Mouse (Mus musculus): ENCODE measurements around the gene Ap4s1. TPM values are rescaled to one million over a fixed set of nuclear protein-coding genes. Genes with fewer than 3 reads are reported as not detected.

The Ap4s1 gene
- polyA plus RNA-seq, 2 experiments: 18.5 to 32.8 TPM

GRCm38 (mm10) chr12:51694096-51694495 lies 3.3 kb downstream of the Ap4s1 start:
- H3K9ac ChIP-seq (ENCODE audit: low read depth, low read length, severe bottlenecking): no peak overlapping the region
- ATAC-seq (ENCODE audit: low FRiP score, low read depth): no peak
- no peaks in the 10 kb centered on the region for H3K36me3 ChIP-seq (ENCODE audit: control insufficient read depth, insufficient read depth, low read length)
- no peaks in the 10 kb centered on the region for H3K27me3 ChIP-seq (ENCODE audit: control insufficient read depth, insufficient read depth, low read length)
- no peak overlapping the region for H3K4me2 ChIP-seq (replicated peaks; ENCODE audit: low read depth, low read length, severe bottlenecking)
- H3K27ac ChIP-seq (replicated peaks; ENCODE audit: low read depth, low read length): no peak overlapping the region
- H3K9me3 ChIP-seq (ENCODE audit: control insufficient read depth, low read length): no peaks in the 10 kb centered on the region
- H3K4me1 ChIP-seq (ENCODE audit: control insufficient read depth, insufficient read depth, low read length): peaks cover 9% of the 10 kb centered on the region
- no peak overlapping the region for H3K4me3 ChIP-seq (replicated peaks; ENCODE audit: low read length)
- DNase-seq (ENCODE audit: low spot score): no peak
- TF ChIP-seq POLR2A (IDR thresholded peaks at IDR 0.05; ENCODE audit: borderline replicate concordance, extremely low read depth, insufficient read depth, insufficient read length): no peak

GRCm38 (mm10) chr12:51694966-51695365 lies 4.1 kb downstream of the Ap4s1 start:
- Histone ChIP-seq H3K27ac (replicated peaks; ENCODE audit: low read depth, low read length) (no peak overlapping the region), H3K4me1 (ENCODE audit: control insufficient read depth, insufficient read depth, low read length) (peaks cover 3% of the 10 kb centered on the region; the same call in 1 of the 2 replicates), H3K36me3 (ENCODE audit: control insufficient read depth, insufficient read depth, low read length) (no peaks in the 10 kb centered on the region), H3K4me2 (replicated peaks; ENCODE audit: low read depth, low read length, severe bottlenecking) (no peak overlapping the region), H3K4me3 (replicated peaks; ENCODE audit: low read length) (no peak overlapping the region), H3K9ac (ENCODE audit: low read depth, low read length, severe bottlenecking) (no peak overlapping the region), H3K9me3 (ENCODE audit: control insufficient read depth, low read length) (no peaks in the 10 kb centered on the region), H3K27me3 (ENCODE audit: control insufficient read depth, insufficient read depth, low read length) (no peaks in the 10 kb centered on the region)
- no peak for DNase-seq (ENCODE audit: low spot score)
- ATAC-seq (ENCODE audit: low FRiP score, low read depth): no peak
- no peak for TF ChIP-seq POLR2A (IDR thresholded peaks at IDR 0.05; ENCODE audit: borderline replicate concordance, extremely low read depth, insufficient read depth, insufficient read length)
- WGBS: 73% methylated on average over 1 of the region's 1 CpGs

- H3K9me3 ChIP-seq (ENCODE audit: control insufficient read depth, low read length): no peaks in the 10 kb centered on the region
- DNase-seq (ENCODE audit: low spot score): no peak
- no peak for ATAC-seq (ENCODE audit: low FRiP score, low read depth)
- H3K4me1 ChIP-seq (ENCODE audit: control insufficient read depth, insufficient read depth, low read length): 0 out of 2 replicates have a peak, but pooled peaks cover 3% of the 10 kb centered on the region
- 85% methylated on average over 2 of the region's 2 CpGs for whole genome bisulfite sequencing
- H3K9ac ChIP-seq (ENCODE audit: low read depth, low read length, severe bottlenecking): no peak overlapping the region
- H3K4me2 ChIP-seq (replicated peaks; ENCODE audit: low read depth, low read length, severe bottlenecking): no peak overlapping the region
- no peak for TF ChIP-seq POLR2A (IDR thresholded peaks at IDR 0.05; ENCODE audit: borderline replicate concordance, extremely low read depth, insufficient read depth, insufficient read length)
- H3K4me3 ChIP-seq (replicated peaks; ENCODE audit: low read length): no peak overlapping the region
- no peaks in the 10 kb centered on the region for H3K36me3 ChIP-seq (ENCODE audit: control insufficient read depth, insufficient read depth, low read length)
- no peaks in the 10 kb centered on the region for H3K27me3 ChIP-seq (ENCODE audit: control insufficient read depth, insufficient read depth, low read length)
- no peak overlapping the region for H3K27ac ChIP-seq (replicated peaks; ENCODE audit: low read depth, low read length)
Measured at GRCm38 (mm10) chr12:51696157-51696556, 5.3 kb downstream of the Ap4s1 start.

- DNase-seq (ENCODE audit: low spot score) (no peak), ATAC-seq (ENCODE audit: low FRiP score, low read depth) (0 out of 2 replicates have a peak, but pooled peaks have one; percentile 7)
- Histone ChIP-seq H3K4me1 (ENCODE audit: control insufficient read depth, insufficient read depth, low read length) (no peaks in the 10 kb centered on the region), H3K4me2 (replicated peaks; ENCODE audit: low read depth, low read length, severe bottlenecking) (no peak overlapping the region), H3K36me3 (ENCODE audit: control insufficient read depth, insufficient read depth, low read length) (no peaks in the 10 kb centered on the region), H3K27ac (replicated peaks; ENCODE audit: low read depth, low read length) (no peak overlapping the region), H3K9ac (ENCODE audit: low read depth, low read length, severe bottlenecking) (no peak overlapping the region), H3K27me3 (ENCODE audit: control insufficient read depth, insufficient read depth, low read length) (no peaks in the 10 kb centered on the region), H3K9me3 (ENCODE audit: control insufficient read depth, low read length) (peaks cover 2% of the 10 kb centered on the region; the same call in 1 of the 2 replicates), H3K4me3 (replicated peaks; ENCODE audit: low read length) (no peak overlapping the region)
- 56% methylated on average over 8 of the region's 8 CpGs for WGBS
- TF ChIP-seq POLR2A (IDR thresholded peaks at IDR 0.05; ENCODE audit: borderline replicate concordance, extremely low read depth, insufficient read depth, insufficient read length): no peak
Measured at GRCm38 (mm10) chr12:51699623-51700393, 9.0 kb downstream of the Ap4s1 start.

GRCm38 (mm10) chr12:51701723-51702122 lies 10.9 kb downstream of the Ap4s1 start:
- no peak overlapping the region for H3K4me3 ChIP-seq (replicated peaks; ENCODE audit: low read length)
- no peak overlapping the region for H3K27ac ChIP-seq (replicated peaks; ENCODE audit: low read depth, low read length)
- H3K9ac ChIP-seq (ENCODE audit: low read depth, low read length, severe bottlenecking): no peak overlapping the region
- H3K27me3 ChIP-seq (ENCODE audit: control insufficient read depth, insufficient read depth, low read length): no peaks in the 10 kb centered on the region
- TF ChIP-seq POLR2A (IDR thresholded peaks at IDR 0.05; ENCODE audit: borderline replicate concordance, extremely low read depth, insufficient read depth, insufficient read length): no peak
- H3K4me1 ChIP-seq (ENCODE audit: control insufficient read depth, insufficient read depth, low read length): no peaks in the 10 kb centered on the region
- DNase-seq (ENCODE audit: low spot score) (no peak), ATAC-seq (ENCODE audit: low FRiP score, low read depth) (no peak)
- no peaks in the 10 kb centered on the region for H3K36me3 ChIP-seq (ENCODE audit: control insufficient read depth, insufficient read depth, low read length)
- H3K4me2 ChIP-seq (replicated peaks; ENCODE audit: low read depth, low read length, severe bottlenecking): no peak overlapping the region
- H3K9me3 ChIP-seq (ENCODE audit: control insufficient read depth, low read length): peaks cover 2% of the 10 kb centered on the region; the same call in 1 of the 2 replicates
